Mouse (Mus musculus) thymus, adult 2 months (tissue): Measurements from ENCODE around the gene Nampt.

Experiments used
- CTCF ChIP-seq: fragments of 200-500 bp; IDR thresholded peaks from 2 replicates; pipeline ENCODE4 v1.5.1; 2012; ENCODE audit warnings: mild to moderate bottlenecking, control low read depth, low read length, moderate library complexity, borderline replicate concordance; ENCODE audit not compliant: control insufficient read depth, poor library complexity, insufficient read depth; ENCODE audit errors: extremely low read depth
- POLR2A ChIP-seq: fragments of 200-500 bp; IDR thresholded peaks from 2 replicates; pipeline ENCODE4 v1.6.1; 2012; ENCODE audit warnings: mild to moderate bottlenecking, low read length, control low read depth, moderate library complexity; ENCODE audit not compliant: control insufficient read depth, poor library complexity, insufficient read depth; ENCODE audit errors: extremely low read depth

- TF ChIP-seq CTCF = no peak
- no peak for TF ChIP-seq POLR2A
These were observed 8.9 kb downstream of the Nampt start for GRCm38 (mm10) chr12:32828137-32828760.
